Mouse (Mus musculus): Measurements from ENCODE around the gene Crtc3. TPM values are rescaled to one million over a fixed set of nuclear protein-coding genes. Genes with fewer than 3 reads are reported as not detected.
A peak's percentile ranks its signal among the peaks of the same experiment; 100 is the strongest.

Gene Crtc3
- 40.3 and 43.6 TPM in 2 replicates for polyA plus RNA-seq (2012; rRNA removed)

DNA sequence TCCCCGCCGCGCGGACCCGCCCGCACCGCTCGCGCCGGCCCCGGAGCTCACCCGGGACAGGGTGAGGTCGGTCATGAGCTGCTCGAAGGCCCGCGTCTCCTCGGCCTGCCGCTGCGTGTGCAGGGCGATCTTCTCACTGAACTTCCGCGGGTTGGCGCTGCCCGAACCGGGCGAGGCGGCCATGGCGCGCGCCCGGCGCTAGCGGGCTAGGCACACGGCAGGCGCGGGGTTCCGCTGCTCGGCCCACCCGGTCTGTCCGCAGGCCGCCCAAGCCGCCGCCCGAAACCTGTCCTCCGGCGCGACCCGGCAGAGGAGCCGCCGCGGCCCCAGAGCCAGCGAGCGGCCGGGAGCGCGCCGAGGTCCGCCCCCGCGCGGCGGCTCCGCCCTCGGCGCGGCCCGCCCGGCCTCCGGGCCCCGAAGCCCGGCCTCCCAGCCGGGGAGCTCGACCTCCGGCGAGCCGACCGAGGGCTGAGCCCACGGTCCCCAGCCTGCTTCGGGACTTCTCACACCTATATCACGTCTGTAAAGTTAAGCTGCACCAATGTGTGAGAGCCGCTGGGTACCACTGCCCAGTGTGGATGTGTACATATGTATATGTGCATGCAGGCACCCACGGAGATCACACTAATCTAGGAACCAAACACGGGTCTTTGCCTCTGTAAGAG lies at the start of gene Crtc3:
Gene Crtc3, minus strand, starts transcription at position 322 of the 665 bp plus-strand sequence.
- H3K27me3 ChIP-seq (ENCODE audit: control insufficient read depth, insufficient read depth, low read length): no peaks in the 10 kb centered on the region
- 2% methylated on average over 82 of the region's 83 CpGs for WGBS
- TF ChIP-seq POLR2A (IDR thresholded peaks at IDR 0.05; ENCODE audit: control insufficient read depth, extremely low read depth, insufficient read depth, low read length, poor library complexity) (peak; percentile 88), CTCF (IDR thresholded peaks at IDR 0.05; ENCODE audit: borderline replicate concordance, control insufficient read depth, extremely low read depth, insufficient read depth, low read length, poor library complexity) (peak; percentile 67; the same call in 1 of the 2 replicates)
- H3K4me3 ChIP-seq (ENCODE audit: control insufficient read depth, insufficient read depth, low read length): peak within 1 kb of the TSS; percentile 71
- H3K36me3 ChIP-seq (ENCODE audit: control insufficient read depth, insufficient read depth, low read length): no peaks in the 10 kb centered on the region
- H3K4me1 ChIP-seq (replicated peaks; ENCODE audit: control insufficient read depth, insufficient read depth, low read length): peaks cover 15% of the 10 kb centered on the region
- DNase-seq: peak; percentile 55
- H3K27ac ChIP-seq (ENCODE audit: control insufficient read depth, insufficient read depth, low read length): peak within 1 kb of the TSS; percentile 54; the same call in 1 of the 2 replicates

DNA sequence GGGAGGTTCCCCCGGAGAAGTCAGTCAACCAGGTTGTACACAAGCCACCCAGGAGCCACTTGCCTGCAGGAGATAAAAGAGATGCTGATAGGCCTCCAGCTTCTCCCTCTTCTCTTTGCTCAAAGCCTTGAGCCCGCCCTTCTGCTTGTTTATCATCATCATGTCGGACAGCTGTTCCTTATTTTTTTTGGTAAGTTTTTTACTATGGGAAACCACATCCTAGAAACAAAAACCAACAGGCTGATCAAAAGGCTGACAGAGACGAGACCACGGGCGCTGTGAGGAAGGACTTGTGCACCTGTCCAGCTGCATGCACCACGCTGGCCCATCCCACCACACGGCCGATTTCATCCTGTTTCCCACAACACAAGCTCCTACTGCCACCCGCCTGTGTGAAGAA lies 47.5 kb upstream of the Crtc3 start:
- Histone ChIP-seq H3K27me3 (ENCODE audit: control insufficient read depth, insufficient read depth, low read length) (no peaks in the 10 kb centered on the region), H3K4me3 (ENCODE audit: control insufficient read depth, insufficient read depth, low read length) (no peak overlapping the region), H3K4me1 (replicated peaks; ENCODE audit: control insufficient read depth, insufficient read depth, low read length) (peaks cover 9% of the 10 kb centered on the region), H3K36me3 (ENCODE audit: control insufficient read depth, insufficient read depth, low read length) (peaks cover 78% of the 10 kb centered on the region), H3K27ac (ENCODE audit: control insufficient read depth, insufficient read depth, low read length) (no peak overlapping the region)
- TF ChIP-seq POLR2A (IDR thresholded peaks at IDR 0.05; ENCODE audit: control insufficient read depth, extremely low read depth, insufficient read depth, low read length, poor library complexity) (no peak), CTCF (IDR thresholded peaks at IDR 0.05; ENCODE audit: borderline replicate concordance, control insufficient read depth, extremely low read depth, insufficient read depth, low read length, poor library complexity) (no peak)
- DNase-seq: no peak
- 8% methylated on average over 10 of the region's 10 CpGs for WGBS

DNA sequence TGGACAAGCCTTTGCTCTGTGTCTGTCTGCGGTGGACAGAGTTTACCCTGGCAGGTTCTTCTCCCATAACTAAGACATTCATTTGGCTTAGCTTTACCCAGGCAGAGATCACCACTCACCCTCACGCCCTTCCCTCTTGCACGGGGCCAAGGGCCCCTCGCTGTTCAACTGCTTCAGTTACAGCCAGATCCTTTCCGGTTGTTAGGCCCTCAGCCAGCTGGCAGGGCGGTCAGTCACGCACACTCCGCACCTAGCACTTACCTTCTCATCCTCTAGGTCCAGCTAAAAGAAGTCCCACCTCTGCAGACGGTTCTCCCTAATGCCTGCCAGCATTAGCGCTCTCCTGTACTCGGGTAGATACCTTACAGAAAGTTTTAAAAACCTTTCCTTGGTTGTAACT lies 44.3 kb upstream of the Crtc3 start:
- WGBS: 95% methylated on average over 11 of the region's 11 CpGs
- Histone ChIP-seq H3K27ac (ENCODE audit: control insufficient read depth, insufficient read depth, low read length) (no peak overlapping the region), H3K4me3 (ENCODE audit: control insufficient read depth, insufficient read depth, low read length) (no peak overlapping the region), H3K4me1 (replicated peaks; ENCODE audit: control insufficient read depth, insufficient read depth, low read length) (peaks cover 9% of the 10 kb centered on the region), H3K27me3 (ENCODE audit: control insufficient read depth, insufficient read depth, low read length) (no peaks in the 10 kb centered on the region), H3K36me3 (ENCODE audit: control insufficient read depth, insufficient read depth, low read length) (peaks cover 73% of the 10 kb centered on the region)
- no peak for DNase-seq
- TF ChIP-seq POLR2A (IDR thresholded peaks at IDR 0.05; ENCODE audit: control insufficient read depth, extremely low read depth, insufficient read depth, low read length, poor library complexity) (no peak), CTCF (IDR thresholded peaks at IDR 0.05; ENCODE audit: borderline replicate concordance, control insufficient read depth, extremely low read depth, insufficient read depth, low read length, poor library complexity) (no peak)

DNA sequence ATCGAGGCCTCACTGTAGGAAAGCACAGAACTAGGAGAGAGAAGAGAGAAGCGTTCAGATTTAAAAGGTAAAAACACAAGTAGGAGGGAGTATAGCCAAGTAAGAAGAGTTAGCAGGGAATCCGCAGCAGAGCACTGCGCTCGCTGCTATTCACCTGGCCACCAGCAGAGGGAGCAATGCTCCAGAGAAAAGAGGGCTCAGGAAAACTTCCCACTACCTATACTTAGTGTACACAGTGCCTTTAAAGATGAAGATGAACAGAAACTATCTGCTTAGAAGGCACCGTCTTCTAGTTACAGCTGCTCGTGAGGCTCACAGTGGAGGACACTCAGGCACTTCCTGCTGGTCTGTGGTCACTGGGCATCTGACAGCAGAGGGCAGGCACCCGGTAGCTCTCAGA lies 41.0 kb upstream of the Crtc3 start:
- H3K27me3 ChIP-seq (ENCODE audit: control insufficient read depth, insufficient read depth, low read length): no peaks in the 10 kb centered on the region
- no peak overlapping the region for H3K4me3 ChIP-seq (ENCODE audit: control insufficient read depth, insufficient read depth, low read length)
- H3K27ac ChIP-seq (ENCODE audit: control insufficient read depth, insufficient read depth, low read length): no peak overlapping the region
- H3K4me1 ChIP-seq (replicated peaks; ENCODE audit: control insufficient read depth, insufficient read depth, low read length): no peaks in the 10 kb centered on the region
- 36% methylated on average over 8 of the region's 8 CpGs for WGBS
- DNase-seq: peak; percentile 77
- H3K36me3 ChIP-seq (ENCODE audit: control insufficient read depth, insufficient read depth, low read length): peaks cover 73% of the 10 kb centered on the region
- TF ChIP-seq CTCF (IDR thresholded peaks at IDR 0.05; ENCODE audit: borderline replicate concordance, control insufficient read depth, extremely low read depth, insufficient read depth, low read length, poor library complexity): peak; percentile 76; the same call in 1 of the 2 replicates
- no peak for TF ChIP-seq POLR2A (IDR thresholded peaks at IDR 0.05; ENCODE audit: control insufficient read depth, extremely low read depth, insufficient read depth, low read length, poor library complexity)

DNA sequence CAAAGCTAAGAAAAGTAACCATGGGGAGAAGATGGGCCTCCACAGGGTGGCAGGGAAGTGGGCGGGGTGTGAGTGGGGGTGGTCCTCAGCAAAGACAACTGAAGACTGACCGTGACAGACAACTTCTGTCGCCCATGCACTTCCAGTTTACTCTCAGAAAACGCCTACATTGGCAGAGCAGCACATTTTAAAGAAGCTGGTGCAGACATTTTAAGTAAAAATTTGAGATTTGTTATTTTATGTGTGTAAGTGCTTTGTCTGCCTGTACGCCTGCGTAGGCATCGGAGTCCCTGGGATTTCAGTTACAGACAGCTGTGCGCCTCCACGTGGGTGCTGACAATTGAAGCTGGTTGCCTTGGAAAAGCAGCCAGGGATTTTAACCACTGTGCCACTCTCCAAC lies 32.4 kb upstream of the Crtc3 start:
- TF ChIP-seq POLR2A (IDR thresholded peaks at IDR 0.05; ENCODE audit: control insufficient read depth, extremely low read depth, insufficient read depth, low read length, poor library complexity) (no peak), CTCF (IDR thresholded peaks at IDR 0.05; ENCODE audit: borderline replicate concordance, control insufficient read depth, extremely low read depth, insufficient read depth, low read length, poor library complexity) (no peak)
- Histone ChIP-seq H3K4me3 (ENCODE audit: control insufficient read depth, insufficient read depth, low read length) (no peak overlapping the region), H3K27me3 (ENCODE audit: control insufficient read depth, insufficient read depth, low read length) (no peaks in the 10 kb centered on the region), H3K36me3 (ENCODE audit: control insufficient read depth, insufficient read depth, low read length) (peaks cover 69% of the 10 kb centered on the region), H3K4me1 (replicated peaks; ENCODE audit: control insufficient read depth, insufficient read depth, low read length) (peaks cover 16% of the 10 kb centered on the region), H3K27ac (ENCODE audit: control insufficient read depth, insufficient read depth, low read length) (no peak overlapping the region)
- 95% methylated on average over 9 of the region's 9 CpGs for WGBS
- DNase-seq: no peak

DNA sequence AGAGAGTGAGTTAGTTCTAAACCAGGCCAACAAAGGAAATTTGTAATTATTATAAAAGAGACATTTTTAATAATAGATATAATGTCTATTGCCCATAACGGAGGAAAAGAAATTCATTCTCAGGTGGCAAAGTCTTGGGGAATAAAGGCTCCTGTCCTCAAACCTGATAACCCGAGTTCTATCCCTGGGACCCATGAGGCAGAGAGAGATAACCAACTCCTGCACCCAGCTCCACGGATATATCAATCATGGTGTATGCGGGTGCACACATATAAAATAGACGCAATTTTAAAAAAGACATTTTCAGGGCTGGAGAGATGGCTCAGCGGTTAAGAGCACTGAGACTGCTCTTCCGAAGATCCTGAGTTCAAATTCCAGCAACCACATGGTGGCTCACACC lies 30.9 kb upstream of the Crtc3 start:
- TF ChIP-seq POLR2A (IDR thresholded peaks at IDR 0.05; ENCODE audit: control insufficient read depth, extremely low read depth, insufficient read depth, low read length, poor library complexity): no peak
- TF ChIP-seq CTCF (IDR thresholded peaks at IDR 0.05; ENCODE audit: borderline replicate concordance, control insufficient read depth, extremely low read depth, insufficient read depth, low read length, poor library complexity): no peak
- DNase-seq: no peak
- Histone ChIP-seq H3K27me3 (ENCODE audit: control insufficient read depth, insufficient read depth, low read length) (no peaks in the 10 kb centered on the region), H3K27ac (ENCODE audit: control insufficient read depth, insufficient read depth, low read length) (no peak overlapping the region), H3K4me1 (replicated peaks; ENCODE audit: control insufficient read depth, insufficient read depth, low read length) (peaks cover 16% of the 10 kb centered on the region), H3K36me3 (ENCODE audit: control insufficient read depth, insufficient read depth, low read length) (peaks cover 69% of the 10 kb centered on the region), H3K4me3 (ENCODE audit: control insufficient read depth, insufficient read depth, low read length) (no peak overlapping the region)
- 98% methylated on average over 7 of the region's 7 CpGs for WGBS

Data from thymus, adult 2 months (tissue).